Mouse (Mus musculus) left cerebral cortex, postnatal 4 days (tissue): ENCODE results near the gene Hsd17b1. TPM values are rescaled to one million over a fixed set of nuclear protein-coding genes. Genes with fewer than 3 reads are reported as not detected.
"Not testable (repeated sequence)": the region's sequence is repeated elsewhere in the genome, so short reads cannot be mapped to it uniquely, and the experiment has no call there.

Experiments
- DNase-seq: peaks from one replicate; pipeline ENCODE4 v3.0.0-alpha.2; 2022
- intact Hi-C: fragments of 180-260 bp; cut with DNase I; formaldehyde crosslinking; loops from one replicate; pipeline ENCODE4 v1.15.1; 2025
- microRNA-seq: library from miRNA; unstranded; fragments of <30 nt; microRNA quantifications from one replicate; pipeline ENCODE4 v1.2.0, GENCODE M21; 2022
- total RNA-seq, 2 experiments: library from RNA; stranded (reverse); gene quantifications; 2 replicates each; pipeline ENCODE4 v1.2.3; 2021

Hsd17b1 gene
- total RNA-seq, 2 experiments from 2014 or later, result 0.52 to 0.76 TPM

DNA sequence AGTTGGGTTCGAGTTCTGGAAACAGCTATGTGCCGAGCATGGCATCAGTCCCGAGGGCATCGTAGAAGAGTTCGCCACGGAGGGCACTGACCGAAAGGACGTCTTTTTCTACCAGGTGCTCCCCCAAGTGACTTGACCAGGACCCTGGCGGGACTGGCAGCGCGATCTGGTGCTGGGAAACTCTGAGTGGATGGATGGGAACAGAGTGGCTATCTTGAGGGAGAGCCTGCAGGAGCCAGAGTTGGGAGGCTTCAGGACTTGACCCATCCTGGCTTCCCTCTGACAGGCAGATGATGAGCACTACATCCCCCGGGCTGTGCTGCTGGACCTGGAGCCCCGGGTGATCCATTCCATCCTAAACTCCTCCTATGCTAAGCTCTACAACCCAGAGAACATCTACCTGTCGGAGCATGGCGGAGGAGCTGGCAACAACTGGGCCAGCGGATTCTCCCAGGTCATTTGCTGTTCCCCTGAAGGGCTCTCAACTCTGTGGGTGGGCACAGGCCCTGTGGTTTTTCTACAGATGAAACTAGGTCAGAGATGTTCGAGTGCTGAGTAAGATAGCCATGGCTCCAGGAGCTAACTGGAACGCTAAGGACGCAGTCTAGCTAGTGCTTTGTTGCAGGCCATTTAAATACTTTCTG, 42.5 kb downstream of the Hsd17b1 start:
- no peak for DNase-seq
- intact Hi-C loops, result no loop called here

DNA sequence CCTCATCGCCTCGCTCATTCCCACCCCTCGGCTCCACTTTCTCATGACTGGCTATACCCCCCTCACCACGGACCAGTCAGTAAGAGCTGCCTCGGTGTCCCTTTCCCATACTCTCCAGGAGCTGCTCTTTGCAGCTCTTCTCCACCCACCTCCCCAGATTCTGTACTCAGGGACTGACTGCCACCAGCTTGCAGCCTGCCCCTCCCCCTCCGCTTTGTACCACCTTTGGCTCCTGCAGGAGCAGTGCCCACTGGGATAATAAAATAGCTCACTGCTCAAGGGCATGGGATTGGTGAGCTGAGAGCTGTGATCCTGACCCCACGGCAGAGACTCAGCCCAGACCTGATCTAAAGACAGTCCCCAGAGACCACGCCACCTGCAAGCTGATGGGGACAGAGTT, 46.3 kb downstream of the Hsd17b1 start:
- DNase-seq, intact Hi-C loops: not testable (repeated sequence)

DNA sequence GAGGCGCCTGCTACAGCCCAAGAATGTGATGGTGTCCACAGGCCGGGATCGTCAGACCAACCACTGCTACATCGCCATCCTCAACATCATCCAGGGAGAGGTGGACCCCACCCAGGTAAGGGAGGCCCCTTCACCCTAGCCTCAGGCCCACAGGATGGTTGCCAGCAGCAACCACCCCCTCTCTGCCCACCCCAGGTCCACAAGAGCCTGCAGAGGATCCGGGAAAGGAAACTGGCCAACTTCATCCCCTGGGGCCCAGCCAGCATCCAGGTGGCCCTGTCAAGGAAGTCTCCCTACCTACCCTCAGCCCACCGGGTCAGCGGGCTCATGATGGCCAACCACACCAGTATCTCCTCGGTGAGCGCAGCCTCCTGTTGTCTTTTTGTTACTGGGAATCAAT, 46.8 kb downstream of the Hsd17b1 start:
- DNase-seq, intact Hi-C loops: not testable (repeated sequence)

DNA sequence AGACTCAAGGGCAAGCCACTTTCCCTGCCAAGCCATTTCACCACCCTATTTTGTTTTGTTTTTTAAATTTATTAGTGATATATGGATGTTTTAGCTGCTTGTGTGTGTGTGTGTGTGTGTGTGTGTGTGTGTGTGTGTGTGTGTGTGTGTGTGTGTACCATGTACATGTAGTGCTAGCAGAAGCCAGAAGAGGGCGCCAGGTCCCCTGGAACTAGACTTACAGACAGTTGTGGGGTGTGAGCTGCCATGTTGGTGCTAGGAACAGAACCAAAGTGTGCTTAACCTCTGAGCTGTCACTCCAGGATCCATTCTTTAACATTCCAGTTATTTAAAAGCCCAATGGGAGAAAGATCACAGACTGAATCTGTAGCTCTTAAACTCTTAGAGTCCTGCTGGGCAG, 48.9 kb downstream of the Hsd17b1 start:
- intact Hi-C loops, result no loop called here
- no peak for DNase-seq

DNA sequence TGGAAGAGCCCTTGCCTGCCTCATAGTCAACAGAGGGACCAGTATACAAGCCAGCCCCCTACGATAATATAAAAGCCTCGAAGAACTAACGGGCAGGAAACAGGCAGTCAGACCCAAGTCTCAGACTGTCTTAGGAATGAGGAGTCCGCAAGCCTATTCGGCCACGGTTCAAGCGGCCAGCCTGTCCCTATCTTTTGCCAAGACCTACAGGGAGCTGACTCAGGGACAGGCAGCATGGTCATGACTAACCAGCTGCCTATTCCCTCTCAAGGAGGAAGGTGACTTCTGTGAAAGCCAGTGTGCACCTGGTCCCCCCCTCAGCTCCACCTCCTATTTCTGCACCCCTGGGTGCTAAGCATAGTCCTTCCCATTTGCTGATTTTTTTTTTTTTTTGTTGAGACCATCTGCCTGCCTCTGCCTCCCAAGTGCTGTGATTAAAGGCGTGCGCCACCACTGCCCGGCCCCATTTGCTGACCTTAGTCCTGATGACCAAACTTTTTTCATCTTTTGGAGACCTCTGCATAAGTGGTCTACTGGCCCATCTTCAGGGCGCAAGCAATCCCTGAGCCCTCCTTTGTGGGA, 50.9 kb downstream of the Hsd17b1 start:
- peak; percentile 53 for DNase-seq
- intact Hi-C loops, result no loop called here

Small RNAs within 50 kb of the gene (microRNA-seq; reads per million reads assigned to microRNA genes)
- 3.9 reads per million, percentile 8 among the genes with 10 or more reads in this experiment for gene Mir6928

Other genes starting within 250 kb of the Hsd17b1 start
- 10 to 100 TPM in 1 of 2 experiments, 1 to 10 TPM in 1; 9.6 to 11.8 TPM for gene Stat5b, start 227.7 kb upstream of the Hsd17b1 start, total RNA-seq
- gene Stat5a, start 219.1 kb upstream of the Hsd17b1 start, total RNA-seq, result 1 to 10 TPM in 1 of 2 experiments, under 1 TPM in 1; 0.98 to 1.2 TPM
- gene Stat3, start 138.9 kb upstream of the Hsd17b1 start, total RNA-seq, result 10 to 100 TPM; 32.4 to 36.7 TPM
- gene Cavin1, start 107.5 kb upstream of the Hsd17b1 start, total RNA-seq, result 10 to 100 TPM; 22.6 to 22.8 TPM
- 100 to 1,000 TPM; 257 to 302 TPM for gene Atp6v0a1, start 69.0 kb upstream of the Hsd17b1 start, total RNA-seq
- 1 to 10 TPM; 8.3 to 9.6 TPM for gene Naglu, start 8.4 kb upstream of the Hsd17b1 start, total RNA-seq
- 10 to 100 TPM; 28.3 to 32.0 TPM for gene Coasy, start 4.2 kb downstream of the Hsd17b1 start, total RNA-seq
- 10 to 100 TPM; 39.0 to 47.3 TPM for gene Mlx, start 8.9 kb downstream of the Hsd17b1 start, total RNA-seq
- gene Psmc3ip, start 17.0 kb downstream of the Hsd17b1 start, total RNA-seq, result 1 to 10 TPM; 7.7 to 9.1 TPM
- 10 to 100 TPM; 48.9 to 49.2 TPM for gene Retreg3, start 41.5 kb downstream of the Hsd17b1 start, total RNA-seq
- gene Tubg1, start 41.5 kb downstream of the Hsd17b1 start, total RNA-seq, result 10 to 100 TPM; 42.9 TPM
- gene Tubg2, start 77.5 kb downstream of the Hsd17b1 start, total RNA-seq, result 10 to 100 TPM; 38.6 to 41.6 TPM
- gene Cntnap1, start 92.1 kb downstream of the Hsd17b1 start, total RNA-seq, result 1 to 10 TPM; 4.8 to 7.4 TPM
- gene Plekhh3, start 92.9 kb downstream of the Hsd17b1 start, total RNA-seq, result 1 to 10 TPM; 5.6 to 6.1 TPM
- gene Ccr10, start 97.0 kb downstream of the Hsd17b1 start, total RNA-seq, result not detected
- gene Ezh1, start 148.1 kb downstream of the Hsd17b1 start, total RNA-seq, result 10 to 100 TPM; 34.3 to 36.6 TPM
- gene Ramp2, start 167.6 kb downstream of the Hsd17b1 start, total RNA-seq, result 10 to 100 TPM; 56.2 to 64.0 TPM
- gene Vps25, start 175.3 kb downstream of the Hsd17b1 start, total RNA-seq, result 10 to 100 TPM; 76.2 to 77.1 TPM
- 1 to 10 TPM; 5.4 to 6.2 TPM for gene Wnk4, start 182.2 kb downstream of the Hsd17b1 start, total RNA-seq
- under 1 TPM; 0.30 to 0.68 TPM for gene Cntd1, start 200.6 kb downstream of the Hsd17b1 start, total RNA-seq
- gene Coa3, start 200.7 kb downstream of the Hsd17b1 start, total RNA-seq, result 10 to 100 TPM; 80.2 to 87.2 TPM
- 100 to 1,000 TPM; 141 to 144 TPM for gene Becn1, start 223.9 kb downstream of the Hsd17b1 start, total RNA-seq
- 100 to 1,000 TPM in 1 of 2 experiments, 10 to 100 TPM in 1; 95.9 to 109 TPM for gene Psme3, start 237.8 kb downstream of the Hsd17b1 start, total RNA-seq
- 1 to 10 TPM; 6.2 to 6.6 TPM for gene Aoc2, start 246.7 kb downstream of the Hsd17b1 start, total RNA-seq